Mouse (Mus musculus) liver, embryonic 13.5 days (tissue): ENCODE measurements around the gene Gys1. TPM values are rescaled to one million over a fixed set of nuclear protein-coding genes. Genes with fewer than 3 reads are reported as not detected.
"Not testable (repeated sequence)": the region's sequence is repeated elsewhere in the genome, so short reads cannot be mapped to it uniquely, and the experiment has no call there.

ENCODE experiments used
- ATAC-seq: fragments of 200-750 bp; cut with Nextera tagmentation; 2 replicates; pipeline ENCODE4 v1.8.0; 2017; ENCODE audit warnings: low read depth, mild to moderate bottlenecking, moderate number of reproducible peaks, moderate library complexity
- DNase-seq: peaks from one replicate; pipeline ENCODE4 v3.0.0; 2022
- H3K27ac ChIP-seq: fragments of 300-500 bp; sonication (generic); 2 replicates; pipeline ENCODE4 v1.5.1; 2015; ENCODE audit warnings: moderate library complexity, mild to moderate bottlenecking, inconsistent platforms
- H3K27me3 ChIP-seq: fragments of 300-500 bp; sonication (generic); 2 replicates; pipeline ENCODE4 v1.6.1; 2015; ENCODE audit warnings: mild to moderate bottlenecking, inconsistent platforms
- H3K36me3 ChIP-seq: fragments of 300-500 bp; sonication (generic); 2 replicates; pipeline ENCODE4 v1.6.1; 2015; ENCODE audit warnings: mild to moderate bottlenecking, inconsistent platforms
- H3K4me1 ChIP-seq: fragments of 300-500 bp; sonication (generic); replicated peaks from 2 replicates; pipeline ENCODE4 v1.6.1; 2015; ENCODE audit warnings: inconsistent platforms
- H3K4me2 ChIP-seq: fragments of 300-500 bp; sonication (generic); 2 replicates; pipeline ENCODE4 v1.6.1; 2015; ENCODE audit warnings: inconsistent platforms, mild to moderate bottlenecking, moderate library complexity
- H3K4me3 ChIP-seq: fragments of 300-500 bp; sonication (generic); replicated peaks from 2 replicates; pipeline ENCODE4 v1.5.1; 2015; ENCODE audit warnings: mild to moderate bottlenecking, inconsistent platforms
- H3K9ac ChIP-seq: fragments of 300-500 bp; sonication (generic); 2 replicates; pipeline ENCODE4 v1.6.1; 2015; ENCODE audit warnings: mild to moderate bottlenecking, inconsistent platforms
- H3K9me3 ChIP-seq: fragments of 300-500 bp; sonication (generic); replicated peaks from 2 replicates; pipeline ENCODE4 v1.6.1; 2016; ENCODE audit warnings: inconsistent platforms
- WGBS: fragments of 180-500 bp; shearing (Covaris S2); methylation state at CpG from one replicate; pipeline ENCODE4 v1.1.7; 2015; ENCODE audit not compliant: insufficient replicate concordance; 5-methylcytosine and 5-hydroxymethylcytosine counted together
- polyA plus RNA-seq: library from polyadenylated mRNA; unstranded; fragments of >200 nt; fragmentation: Nextera tagmentation; extraction: Ambion mirVana; gene quantifications from 2 replicates; pipeline ENCODE4 v1.2.1, GENCODE M21; 2015

Gys1 gene
- polyA plus RNA-seq = 4.1 and 5.1 TPM in 2 replicates

GRCm38 (mm10) chr7:45434203-45435015, at the start of gene Gys1:
Gys1 (plus strand) TSS chr7:45434844.
- H3K9me3 ChIP-seq = no peaks in the 10 kb centered on the region
- peaks cover 29% of the 10 kb centered on the region for H3K36me3 ChIP-seq
- peaks cover 52% of the 10 kb centered on the region for H3K4me1 ChIP-seq
- ATAC-seq (peak; percentile 96), DNase-seq (peak; percentile 100)
- under 1% methylated on average over 45 of the region's 45 CpGs for WGBS
- peak within 1 kb of the TSS; percentile 86 for H3K9ac ChIP-seq
- peak within 1 kb of the TSS; percentile 95 for H3K4me2 ChIP-seq
- no peaks in the 10 kb centered on the region for H3K27me3 ChIP-seq
- H3K27ac ChIP-seq = peak within 1 kb of the TSS; percentile 86
- peak within 1 kb of the TSS; percentile 74 for H3K4me3 ChIP-seq

GRCm38 (mm10) chr7:45386077-45386476, 48.6 kb upstream of the Gys1 start:
- Histone ChIP-seq H3K4me2 (no peak overlapping the region), H3K4me3 (no peak overlapping the region), H3K9me3 (no peaks in the 10 kb centered on the region), H3K27ac (no peak overlapping the region), H3K9ac (no peak overlapping the region), H3K27me3 (no peaks in the 10 kb centered on the region), H3K36me3 (peaks cover 100% of the 10 kb centered on the region), H3K4me1 (no peaks in the 10 kb centered on the region)
- 88% methylated on average over 3 of the region's 3 CpGs for WGBS
- ATAC-seq (no peak), DNase-seq (no peak)

GRCm38 (mm10) chr7:45395129-45395541, 39.5 kb upstream of the Gys1 start:
- H3K9me3 ChIP-seq = no peaks in the 10 kb centered on the region

GRCm38 (mm10) chr7:45395578-45396336, 38.9 kb upstream of the Gys1 start, which contains the start of gene Snrnp70:
Snrnp70 (minus strand) TSS chr7:45395742.
- H3K4me1 ChIP-seq = peaks cover 37% of the 10 kb centered on the region
- peaks cover 34% of the 10 kb centered on the region for H3K36me3 ChIP-seq
- ATAC-seq (peak; percentile 96), DNase-seq (peak; percentile 100)
- H3K9me3 ChIP-seq = no peaks in the 10 kb centered on the region
- H3K4me2 ChIP-seq = peak within 1 kb of the TSS; percentile 92
- under 1% methylated on average over 60 of the region's 60 CpGs for WGBS
- no peaks in the 10 kb centered on the region for H3K27me3 ChIP-seq
- peak within 1 kb of the TSS; percentile 92 for H3K9ac ChIP-seq
- H3K4me3 ChIP-seq = peak within 1 kb of the TSS; percentile 84
- H3K27ac ChIP-seq = peak within 1 kb of the TSS; percentile 95

More at GRCm38 (mm10) chr7:45395129-45395541, 39.5 kb upstream of the Gys1 start:
- no peak for DNase-seq
- H3K4me1 ChIP-seq = peaks cover 37% of the 10 kb centered on the region
- 0% methylated on average over 19 of the region's 20 CpGs for WGBS
- H3K4me2 ChIP-seq = peak overlapping the region; percentile 92
- H3K36me3 ChIP-seq = peaks cover 40% of the 10 kb centered on the region
- H3K27ac ChIP-seq = peak overlapping the region; percentile 95
- H3K9ac ChIP-seq = peak overlapping the region; percentile 92
- H3K4me3 ChIP-seq = peak overlapping the region; percentile 84
- H3K27me3 ChIP-seq = no peaks in the 10 kb centered on the region
- ATAC-seq = peak; percentile 74

GRCm38 (mm10) chr7:45396337-45396775, 38.3 kb upstream of the Gys1 start:
- Histone ChIP-seq H3K9ac (peak overlapping the region; percentile 71), H3K4me1 (peaks cover 37% of the 10 kb centered on the region), H3K4me2 (peak overlapping the region; percentile 75), H3K4me3 (peak overlapping the region; percentile 84), H3K27ac (peak overlapping the region; percentile 95), H3K36me3 (peaks cover 29% of the 10 kb centered on the region)
- ATAC-seq = peak; percentile 27
- not testable (repeated sequence) for H3K27me3 ChIP-seq, DNase-seq, H3K9me3 ChIP-seq
- 2% methylated on average over 3 of the region's 3 CpGs for WGBS

- Histone ChIP-seq H3K4me2 (peak overlapping the region; percentile 75; the same call in 1 of the 2 replicates), H3K4me1 (peaks cover 37% of the 10 kb centered on the region), H3K9ac (peak overlapping the region; percentile 40; the same call in 1 of the 2 replicates), H3K27me3 (peaks cover 4% of the 10 kb centered on the region; the same call in 1 of the 2 replicates), H3K9me3 (no peaks in the 10 kb centered on the region), H3K27ac (peak overlapping the region; percentile 21; the same call in 1 of the 2 replicates), H3K4me3 (no peak overlapping the region), H3K36me3 (peaks cover 25% of the 10 kb centered on the region)
- WGBS = 49% methylated on average over 2 of the region's 2 CpGs
- DNase-seq (no peak), ATAC-seq (no peak)
Observed at GRCm38 (mm10) chr7:45396787-45397186, 37.9 kb upstream of the Gys1 start.

GRCm38 (mm10) chr7:45401521-45402085, 33.0 kb upstream of the Gys1 start:
- no peak for ATAC-seq
- WGBS = 59% methylated on average over 10 of the region's 10 CpGs
- H3K36me3 ChIP-seq = no peaks in the 10 kb centered on the region

GRCm38 (mm10) chr7:45403532-45404261, 30.9 kb upstream of the Gys1 start:
- Histone ChIP-seq H3K27me3 (peaks cover 49% of the 10 kb centered on the region), H3K4me3 (no peak overlapping the region), H3K4me1 (peaks cover 16% of the 10 kb centered on the region), H3K9me3 (no peaks in the 10 kb centered on the region), H3K9ac (no peak overlapping the region), H3K36me3 (no peaks in the 10 kb centered on the region), H3K4me2 (no peak overlapping the region), H3K27ac (no peak overlapping the region)
- 0 out of 2 replicates have a peak, but pooled peaks have one; percentile 23 for ATAC-seq
- DNase-seq = peak; percentile 44
- WGBS = 39% methylated on average over 6 of the region's 6 CpGs

More at GRCm38 (mm10) chr7:45401521-45402085, 33.0 kb upstream of the Gys1 start:
- DNase-seq = no peak
- Histone ChIP-seq H3K9me3 (no peaks in the 10 kb centered on the region), H3K4me1 (peaks cover 19% of the 10 kb centered on the region), H3K27me3 (peaks cover 28% of the 10 kb centered on the region), H3K27ac (no peak overlapping the region), H3K4me3 (no peak overlapping the region), H3K4me2 (no peak overlapping the region), H3K9ac (no peak overlapping the region)

- WGBS = 10% methylated on average over 28 of the region's 28 CpGs
- DNase-seq (peak; percentile 48), ATAC-seq (peak; percentile 43; the same call in 1 of the 2 replicates)
- Histone ChIP-seq H3K9ac (no peak within 1 kb of the TSS), H3K27ac (no peak within 1 kb of the TSS), H3K36me3 (no peaks in the 10 kb centered on the region), H3K4me2 (peak within 1 kb of the TSS; percentile 58), H3K4me3 (peak within 1 kb of the TSS; percentile 44), H3K9me3 (no peaks in the 10 kb centered on the region), H3K4me1 (peaks cover 16% of the 10 kb centered on the region), H3K27me3 (peaks cover 66% of the 10 kb centered on the region)
Observed at GRCm38 (mm10) chr7:45405091-45406075, 29.3 kb upstream of the Gys1 start, which contains the start of gene Kcna7. Kcna7 (plus strand) TSS chr7:45405653.
